Mouse (Mus musculus) megakaryocyte, embryonic 14.5 days (primary cell): ENCODE data around the gene Olfr618. TPM values are rescaled to one million over a fixed set of nuclear protein-coding genes. Genes with fewer than 3 reads are reported as not detected.

ENCODE experiments used
- H3K27me3 ChIP-seq: replicated peaks from 2 replicates; pipeline ENCODE3; 2012; ENCODE audit warnings: inconsistent platforms
- H3K36me3 ChIP-seq: replicated peaks from 2 replicates; pipeline ENCODE3; 2012; ENCODE audit warnings: low read length, inconsistent platforms, mixed read lengths
- H3K4me1 ChIP-seq: 2 replicates; pipeline ENCODE4 v1.6.1; 2012; ENCODE audit warnings: inconsistent platforms
- H3K4me3 ChIP-seq: replicated peaks from 2 replicates; pipeline ENCODE3; 2012; ENCODE audit warnings: moderate library complexity, mild to moderate bottlenecking, inconsistent platforms
- H3K9me3 ChIP-seq: 2 replicates; pipeline ENCODE4 v1.6.1; 2012; ENCODE audit warnings: inconsistent platforms
- FLI1 ChIP-seq: IDR thresholded peaks from 2 replicates; pipeline ENCODE4 v1.6.1; 2012; ENCODE audit warnings: low read length, inconsistent platforms, mixed read lengths
- GATA1 ChIP-seq: IDR thresholded peaks from 3 replicates; pipeline ENCODE4 v1.6.1; 2012; ENCODE audit warnings: mixed read lengths, low read length, inconsistent platforms, borderline replicate concordance
- polyA plus RNA-seq: library from polyadenylated mRNA; stranded (reverse); fragments of >175 nt; gene quantifications from 2 replicates; pipeline ENCODE4 v1.2.3, GENCODE M21; 2012; ENCODE audit warnings: low replicate concordance; ENCODE audit not compliant: insufficient read depth

Olfr618 gene
- polyA plus RNA-seq, 1 experiment: not detected

DNA sequence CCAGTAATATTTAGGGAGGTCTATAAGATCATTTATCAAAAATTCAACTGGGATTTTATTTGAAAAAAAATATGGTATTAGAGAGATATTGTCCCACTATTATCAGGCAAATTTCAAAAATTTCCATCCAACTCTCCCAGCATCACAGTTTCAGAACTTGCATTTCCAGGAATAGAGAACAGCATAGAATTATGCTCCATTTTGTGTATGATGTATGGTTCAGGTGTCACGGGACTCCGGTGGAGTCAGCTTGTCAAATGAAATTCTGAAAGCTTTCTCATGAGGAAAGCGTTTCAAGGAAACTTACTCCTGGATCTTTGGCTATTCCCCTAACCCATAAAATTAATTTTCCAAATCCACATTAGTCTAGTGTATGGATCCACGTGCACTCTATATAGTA is 54.2 kb downstream of the Olfr618 start:
- no peaks in the 10 kb centered on the region for H3K9me3 ChIP-seq
- H3K36me3 ChIP-seq: no peaks in the 10 kb centered on the region
- no peak overlapping the region for H3K4me3 ChIP-seq
- TF ChIP-seq GATA1 (no peak), FLI1 (no peak)
- H3K4me1 ChIP-seq: no peaks in the 10 kb centered on the region
- no peaks in the 10 kb centered on the region for H3K27me3 ChIP-seq

Other genes starting within 250 kb of the Olfr618 start
- 4.6 TPM in 1 of 2 replicates, not detected in the other for gene Olfr600, start 240.4 kb upstream of the Olfr618 start, polyA plus RNA-seq
- gene Olfr601, start 227.4 kb upstream of the Olfr618 start, polyA plus RNA-seq: not detected in 2 replicates
- not detected in 2 replicates for gene Olfr603, start 203.9 kb upstream of the Olfr618 start, polyA plus RNA-seq
- gene Usp17lc, start 175.0 kb upstream of the Olfr618 start, polyA plus RNA-seq: not detected in 2 replicates
- not detected in 2 replicates for gene Olfr605, start 144.7 kb upstream of the Olfr618 start, polyA plus RNA-seq
- not detected in 2 replicates for gene Olfr606, start 141.1 kb upstream of the Olfr618 start, polyA plus RNA-seq
- not detected in 2 replicates for gene Olfr607, start 126.0 kb upstream of the Olfr618 start, polyA plus RNA-seq
- not detected in 2 replicates for gene Olfr608, start 120.2 kb upstream of the Olfr618 start, polyA plus RNA-seq
- not detected in 2 replicates for gene Olfr609, start 92.0 kb upstream of the Olfr618 start, polyA plus RNA-seq
- not detected in 2 replicates for gene Olfr610, start 78.0 kb upstream of the Olfr618 start, polyA plus RNA-seq
- gene Olfr611, start 69.3 kb upstream of the Olfr618 start, polyA plus RNA-seq: not detected in 2 replicates
- gene Olfr612, start 47.4 kb upstream of the Olfr618 start, polyA plus RNA-seq: not detected in 2 replicates
- gene Olfr613, start 42.0 kb upstream of the Olfr618 start, polyA plus RNA-seq: not detected in 2 replicates
- gene Olfr615, start 34.0 kb upstream of the Olfr618 start, polyA plus RNA-seq: not detected in 2 replicates
- not detected in 2 replicates for gene Olfr616, start 21.0 kb upstream of the Olfr618 start, polyA plus RNA-seq
- gene Olfr617, start 17.0 kb upstream of the Olfr618 start, polyA plus RNA-seq: not detected in 2 replicates
- gene Olfr619, start 10.5 kb downstream of the Olfr618 start, polyA plus RNA-seq: not detected in 2 replicates
- not detected in 2 replicates for gene Olfr620, start 22.4 kb downstream of the Olfr618 start, polyA plus RNA-seq
- not detected in 2 replicates for gene Olfr622, start 52.6 kb downstream of the Olfr618 start, polyA plus RNA-seq
- gene Olfr623, start 73.6 kb downstream of the Olfr618 start, polyA plus RNA-seq: 0.41 TPM in 1 of 2 replicates, not detected in the other
- gene Olfr624, start 81.1 kb downstream of the Olfr618 start, polyA plus RNA-seq: not detected in 2 replicates
- gene Olfr625-ps1, start 92.6 kb downstream of the Olfr618 start, polyA plus RNA-seq: not detected in 2 replicates
- gene Olfr243, start 124.6 kb downstream of the Olfr618 start, polyA plus RNA-seq: not detected in 2 replicates
- gene Olfr628, start 140.3 kb downstream of the Olfr618 start, polyA plus RNA-seq: not detected in 2 replicates
- gene Olfr629, start 154.8 kb downstream of the Olfr618 start, polyA plus RNA-seq: not detected in 2 replicates
- gene Olfr630, start 167.2 kb downstream of the Olfr618 start, polyA plus RNA-seq: not detected in 2 replicates
- gene Olfr69, start 181.5 kb downstream of the Olfr618 start, polyA plus RNA-seq: not detected in 2 replicates
- gene Olfr68, start 189.6 kb downstream of the Olfr618 start, polyA plus RNA-seq: not detected in 2 replicates
- not detected in 2 replicates for gene Olfr67, start 201.7 kb downstream of the Olfr618 start, polyA plus RNA-seq
- 492 and 1,761 TPM in 2 replicates for gene Hbb-bt, start 223.9 kb downstream of the Olfr618 start, polyA plus RNA-seq
- 423 and 663 TPM in 2 replicates for gene Hbb-bs, start 238.0 kb downstream of the Olfr618 start, polyA plus RNA-seq